Mouse (Mus musculus): Measurements from ENCODE around the gene Dcaf7.

GRCm38 (mm10) chr11:106020051-106020763 lies 16.5 kb upstream of the Dcaf7 start:
- TF ChIP-seq CTCF (IDR thresholded peaks at IDR 0.05; ENCODE audit: borderline replicate concordance, control insufficient read depth, extremely low read depth, insufficient read depth, low read length, poor library complexity) (no peak), POLR2A (IDR thresholded peaks at IDR 0.05; ENCODE audit: control insufficient read depth, extremely low read depth, insufficient read depth, low read length, poor library complexity) (no peak)
